Mouse (Mus musculus): Measurements from ENCODE around the gene Pknox2. TPM values are rescaled to one million over a fixed set of nuclear protein-coding genes. Genes with fewer than 3 reads are reported as not detected.

The Pknox2 gene
- polyA plus RNA-seq, 1 experiment from 2014 or later: 14.0 TPM

GRCm38 (mm10) chr9:36941565-36941964 lies 205.6 kb downstream of the Pknox2 start:
- WGBS: 18% methylated on average over 5 of the region's 5 CpGs

DNA sequence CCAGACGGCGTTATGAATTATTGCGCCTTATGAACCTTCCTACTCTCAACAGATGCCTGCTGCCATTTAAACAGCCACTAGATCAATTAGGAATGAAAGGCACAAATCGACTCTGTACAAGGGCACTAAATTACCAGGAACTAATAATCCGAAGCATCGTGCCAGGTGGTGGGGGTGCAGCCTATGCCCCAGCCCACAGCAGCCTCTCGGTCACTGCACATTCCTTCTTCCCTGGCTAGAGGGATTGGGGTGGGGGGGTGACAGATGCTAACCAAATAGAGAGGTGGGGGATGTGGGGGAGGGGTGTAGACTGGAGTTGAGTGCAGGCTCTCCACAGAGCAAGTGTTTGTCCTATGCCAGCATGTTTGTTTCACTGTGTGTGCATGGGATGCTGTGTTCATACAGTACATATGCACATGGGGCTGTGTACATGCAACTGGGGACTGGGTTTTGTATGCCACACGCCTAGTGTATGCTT lies 208.6 kb downstream of the Pknox2 start:
- Histone ChIP-seq H3K4me1 (peaks cover 51% of the 10 kb centered on the region), H3K36me3 (no peaks in the 10 kb centered on the region), H3K4me2 (replicated peaks) (no peak overlapping the region), H3K9ac (no peak overlapping the region), H3K27me3 (no peaks in the 10 kb centered on the region), H3K9me3 (replicated peaks) (no peaks in the 10 kb centered on the region), H3K4me3 (replicated peaks) (no peak overlapping the region), H3K27ac (replicated peaks) (no peak overlapping the region)
- 38% methylated on average over 8 of the region's 8 CpGs for WGBS
- no peak for ATAC-seq (ENCODE audit: insufficient number of reproducible peaks, low FRiP score, low TSS enrichment, low read depth)

More at GRCm38 (mm10) chr9:36941565-36941964, 205.6 kb downstream of the Pknox2 start:
- Histone ChIP-seq H3K4me2 (replicated peaks) (no peak overlapping the region), H3K4me3 (replicated peaks) (no peak overlapping the region), H3K9ac (no peak overlapping the region), H3K27me3 (no peaks in the 10 kb centered on the region), H3K4me1 (peaks cover 38% of the 10 kb centered on the region), H3K27ac (replicated peaks) (peak overlapping the region; percentile 69; the same call in 1 of the 2 replicates), H3K36me3 (no peaks in the 10 kb centered on the region), H3K9me3 (replicated peaks) (no peaks in the 10 kb centered on the region)
- no peak for ATAC-seq (ENCODE audit: insufficient number of reproducible peaks, low FRiP score, low TSS enrichment, low read depth)

DNA sequence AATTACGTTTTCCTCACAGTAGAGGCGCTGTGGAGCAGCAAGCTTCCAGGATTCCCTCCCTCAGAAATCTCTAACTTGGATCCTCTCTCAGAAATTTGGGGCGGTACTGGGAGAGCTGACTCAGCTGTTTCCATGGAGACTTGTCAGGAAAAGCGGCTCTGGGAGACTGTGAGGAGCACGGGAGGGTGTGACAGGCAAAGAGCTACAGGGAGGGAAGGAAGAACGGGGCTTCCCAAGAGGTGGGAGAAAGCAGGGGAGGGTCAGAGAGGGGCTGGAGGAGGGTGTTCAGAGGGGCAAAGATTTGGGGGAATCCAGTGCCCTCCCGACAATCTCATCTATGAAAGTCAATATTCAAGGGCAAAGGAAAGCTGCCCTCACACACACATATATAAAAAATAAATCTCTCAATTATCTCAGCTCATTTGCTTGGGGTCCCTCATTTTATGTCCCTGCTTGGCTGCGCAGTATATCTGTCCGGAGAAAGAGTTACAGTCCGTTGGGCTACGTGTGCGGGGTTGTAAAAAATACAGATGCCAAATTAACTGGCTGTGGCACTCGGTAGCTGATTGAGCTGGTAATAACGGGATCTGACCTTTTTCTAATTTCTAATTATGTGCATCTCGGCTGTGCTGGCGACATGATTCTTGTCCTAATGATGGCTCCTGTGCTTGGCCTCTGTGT lies 213.3 kb downstream of the Pknox2 start:
- Histone ChIP-seq H3K27me3 (no peaks in the 10 kb centered on the region), H3K27ac (replicated peaks) (no peak overlapping the region), H3K4me2 (replicated peaks) (peak overlapping the region; percentile 29), H3K36me3 (no peaks in the 10 kb centered on the region), H3K4me1 (peaks cover 23% of the 10 kb centered on the region), H3K9ac (no peak overlapping the region), H3K9me3 (replicated peaks) (no peaks in the 10 kb centered on the region), H3K4me3 (replicated peaks) (no peak overlapping the region)
- peak; percentile 77 for ATAC-seq (ENCODE audit: insufficient number of reproducible peaks, low FRiP score, low TSS enrichment, low read depth)
- 45% methylated on average over 16 of the region's 16 CpGs for WGBS

DNA sequence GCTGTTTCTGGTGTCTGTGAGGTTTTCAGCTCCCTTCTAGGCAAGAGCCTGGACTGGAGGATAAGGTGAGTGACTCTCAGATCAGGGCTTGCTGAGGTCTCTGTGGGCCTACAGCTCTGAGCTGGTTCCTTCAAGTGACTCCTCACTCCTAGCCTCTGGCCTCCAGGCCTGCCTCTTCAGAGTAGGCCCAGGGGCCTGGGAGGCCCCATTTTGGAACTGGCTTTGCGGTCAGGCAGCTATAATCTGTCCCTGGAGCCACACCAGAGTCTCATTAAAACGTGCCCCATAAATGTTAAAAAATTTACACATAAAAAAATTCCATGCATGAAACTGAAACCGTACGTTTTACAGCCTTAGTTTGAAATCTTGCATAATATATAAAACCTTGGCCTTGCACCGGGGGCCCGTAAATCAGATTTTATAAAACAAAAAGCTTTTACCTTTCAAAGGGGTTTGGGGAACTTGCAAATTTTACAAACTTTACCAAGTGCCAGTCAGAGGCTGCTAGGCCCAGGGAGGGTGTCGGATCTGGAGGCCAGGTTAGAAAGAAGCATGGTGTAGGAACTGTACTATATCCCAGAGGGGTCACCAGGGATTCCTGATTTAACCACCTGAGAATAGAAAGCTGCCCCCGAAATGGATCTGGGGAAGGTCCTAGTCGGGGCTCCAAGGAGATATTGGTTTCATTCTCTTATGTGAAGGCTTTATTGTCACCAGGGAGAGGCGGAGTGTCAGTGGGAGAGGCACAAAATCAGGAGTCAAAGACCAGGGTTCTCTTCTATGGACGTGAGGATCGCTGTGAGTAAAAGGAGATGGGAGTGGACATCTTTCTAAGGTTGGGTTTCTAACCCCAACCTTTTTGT lies 214.0 kb downstream of the Pknox2 start:
- Histone ChIP-seq H3K27ac (replicated peaks) (peak overlapping the region; percentile 58; the same call in 1 of the 2 replicates), H3K9me3 (replicated peaks) (no peaks in the 10 kb centered on the region), H3K4me3 (replicated peaks) (no peak overlapping the region), H3K9ac (no peak overlapping the region), H3K4me1 (peaks cover 17% of the 10 kb centered on the region), H3K27me3 (no peaks in the 10 kb centered on the region), H3K36me3 (no peaks in the 10 kb centered on the region), H3K4me2 (replicated peaks) (no peak overlapping the region)
- 63% methylated on average over 12 of the region's 12 CpGs for WGBS
- no peak for ATAC-seq (ENCODE audit: insufficient number of reproducible peaks, low FRiP score, low TSS enrichment, low read depth)

DNA sequence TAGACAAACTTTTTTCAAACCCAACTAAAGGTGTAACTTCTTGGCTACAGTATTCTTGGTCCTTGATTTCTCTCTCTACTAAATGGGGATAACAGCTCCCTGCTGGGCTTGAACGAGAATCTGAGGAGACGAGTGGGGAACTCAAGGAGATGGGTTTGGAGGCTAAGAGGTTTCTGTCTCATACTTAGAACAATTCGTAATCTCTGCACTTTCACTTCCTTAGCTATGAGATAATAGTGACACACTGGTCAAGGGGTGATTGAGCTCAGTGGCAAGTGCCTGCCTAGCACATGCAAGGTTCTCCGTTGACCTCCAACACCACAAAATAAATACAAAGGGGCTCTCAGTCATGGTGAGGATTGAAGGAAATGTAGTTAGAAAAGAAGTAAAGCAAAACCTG lies 215.6 kb downstream of the Pknox2 start:
- ATAC-seq (ENCODE audit: insufficient number of reproducible peaks, low FRiP score, low TSS enrichment, low read depth): no peak
- H3K27ac ChIP-seq (replicated peaks): no peak overlapping the region
- H3K9me3 ChIP-seq (replicated peaks): no peaks in the 10 kb centered on the region
- peaks cover 17% of the 10 kb centered on the region for H3K4me1 ChIP-seq
- H3K36me3 ChIP-seq: no peaks in the 10 kb centered on the region
- no peak overlapping the region for H3K4me2 ChIP-seq (replicated peaks)
- H3K4me3 ChIP-seq (replicated peaks): no peak overlapping the region
- 83% methylated on average over 4 of the region's 4 CpGs for WGBS
- H3K9ac ChIP-seq: no peak overlapping the region
- no peaks in the 10 kb centered on the region for H3K27me3 ChIP-seq

DNA sequence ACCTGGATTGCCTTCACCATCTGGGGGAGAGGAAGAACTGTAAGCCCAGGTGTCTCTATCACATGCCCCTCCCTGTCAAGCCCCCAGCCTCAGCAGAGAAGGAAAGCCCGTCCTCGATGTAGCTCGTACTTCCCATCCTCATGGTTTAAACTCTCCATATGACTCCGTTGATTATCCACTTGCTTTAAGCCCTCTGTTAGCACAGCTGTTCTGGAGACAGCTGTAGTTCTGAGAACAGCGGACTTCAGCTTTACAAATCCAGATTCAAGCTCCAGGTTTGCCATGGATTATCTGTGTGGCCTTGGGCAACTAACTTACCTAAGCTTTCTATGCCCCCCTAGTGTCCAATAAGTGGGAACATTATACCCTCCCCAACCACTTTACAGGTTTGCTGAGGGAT lies 223.5 kb downstream of the Pknox2 start:
- Histone ChIP-seq H3K9me3 (replicated peaks) (no peaks in the 10 kb centered on the region), H3K36me3 (no peaks in the 10 kb centered on the region), H3K9ac (no peak overlapping the region), H3K4me2 (replicated peaks) (no peak overlapping the region), H3K4me3 (replicated peaks) (no peak overlapping the region), H3K4me1 (peaks cover 10% of the 10 kb centered on the region; the same call in 1 of the 2 replicates), H3K27ac (replicated peaks) (no peak overlapping the region), H3K27me3 (no peaks in the 10 kb centered on the region)
- WGBS: 80% methylated on average over 5 of the region's 5 CpGs
- no peak for ATAC-seq (ENCODE audit: insufficient number of reproducible peaks, low FRiP score, low TSS enrichment, low read depth)

DNA sequence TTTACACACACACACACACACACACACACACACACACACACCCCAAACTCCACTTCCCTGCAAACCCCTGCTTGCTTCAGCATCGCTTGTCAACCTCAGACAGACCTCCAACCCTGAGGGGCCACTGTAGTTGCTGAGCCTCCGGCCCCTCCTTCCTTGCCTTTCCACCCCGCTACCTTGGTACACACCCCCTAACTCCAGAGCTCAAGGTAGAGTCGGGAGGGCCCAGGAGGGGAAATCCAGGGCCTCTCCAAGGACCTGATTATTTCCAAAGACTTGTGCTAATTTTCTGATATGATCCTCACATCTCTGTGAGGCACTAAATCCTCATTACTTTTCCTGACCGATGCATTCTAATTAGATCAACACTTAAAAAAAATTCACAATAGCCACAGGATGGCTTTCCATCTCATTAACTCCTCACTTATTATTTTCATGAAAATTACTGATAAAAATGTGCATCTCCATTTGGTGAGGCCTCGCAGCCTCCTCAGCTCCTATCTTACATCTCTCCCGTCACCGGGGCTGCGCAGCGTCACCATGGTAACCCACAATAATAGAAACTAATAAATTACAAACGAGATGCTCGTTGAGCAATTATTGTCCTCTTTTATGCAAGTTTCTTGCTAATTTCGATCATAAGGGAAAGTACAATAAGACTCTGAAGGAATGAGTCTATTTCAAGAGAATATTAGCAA lies 225.3 kb downstream of the Pknox2 start:
- Histone ChIP-seq H3K9ac (no peak overlapping the region), H3K36me3 (no peaks in the 10 kb centered on the region), H3K27ac (replicated peaks) (no peak overlapping the region), H3K4me3 (replicated peaks) (no peak overlapping the region), H3K4me2 (replicated peaks) (no peak overlapping the region), H3K4me1 (peaks cover 19% of the 10 kb centered on the region), H3K27me3 (no peaks in the 10 kb centered on the region), H3K9me3 (replicated peaks) (no peaks in the 10 kb centered on the region)
- 68% methylated on average over 13 of the region's 13 CpGs for WGBS
- ATAC-seq (ENCODE audit: insufficient number of reproducible peaks, low FRiP score, low TSS enrichment, low read depth): peak; percentile 74; the same call in 1 of the 2 replicates

- no peaks in the 10 kb centered on the region for H3K9me3 ChIP-seq (replicated peaks)
- peaks cover 25% of the 10 kb centered on the region for H3K4me1 ChIP-seq
- H3K4me3 ChIP-seq (replicated peaks): no peak overlapping the region
- 0 out of 2 replicates have a peak overlapping the region, but pooled peaks have one; percentile 25 for H3K27ac ChIP-seq (replicated peaks)
- no peak overlapping the region for H3K9ac ChIP-seq
- H3K27me3 ChIP-seq: no peaks in the 10 kb centered on the region
- ATAC-seq (ENCODE audit: insufficient number of reproducible peaks, low FRiP score, low TSS enrichment, low read depth): peak; percentile 47; the same call in 1 of the 2 replicates
- 22% methylated on average over 4 of the region's 4 CpGs for WGBS
- H3K36me3 ChIP-seq: no peaks in the 10 kb centered on the region
- no peak overlapping the region for H3K4me2 ChIP-seq (replicated peaks)
These were observed 227.7 kb downstream of the Pknox2 start for GRCm38 (mm10) chr9:36919472-36919871.

- ATAC-seq (ENCODE audit: insufficient number of reproducible peaks, low FRiP score, low TSS enrichment, low read depth): no peak
- 50% methylated on average over 3 of the region's 3 CpGs for WGBS
- Histone ChIP-seq H3K4me2 (replicated peaks) (no peak overlapping the region), H3K36me3 (no peaks in the 10 kb centered on the region), H3K4me3 (replicated peaks) (no peak overlapping the region), H3K9ac (no peak overlapping the region; the same call in 1 of the 2 replicates), H3K27me3 (no peaks in the 10 kb centered on the region), H3K27ac (replicated peaks) (no peak overlapping the region), H3K4me1 (peaks cover 25% of the 10 kb centered on the region), H3K9me3 (replicated peaks) (no peaks in the 10 kb centered on the region)
These were observed 228.6 kb downstream of the Pknox2 start for GRCm38 (mm10) chr9:36918582-36918981.

DNA sequence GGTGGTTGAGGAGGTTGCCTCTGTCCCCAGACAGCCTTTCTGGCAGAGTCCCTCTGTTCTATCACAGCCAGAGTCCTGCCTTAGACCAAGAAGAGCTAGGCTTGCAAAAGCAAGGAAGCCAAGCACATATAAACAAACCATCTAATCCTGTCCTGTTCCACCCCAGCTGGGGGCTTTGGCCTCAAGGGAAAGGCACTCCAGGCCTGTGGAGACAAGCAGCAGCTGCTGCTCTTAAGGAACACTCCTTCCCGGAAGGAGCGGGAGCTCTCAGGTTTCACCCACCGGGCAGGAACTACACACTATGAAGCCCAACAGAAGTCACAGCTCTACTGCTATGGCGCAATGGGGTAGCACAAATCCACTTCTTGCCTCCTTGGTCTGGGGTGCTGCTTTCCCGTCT lies 230.3 kb downstream of the Pknox2 start:
- peaks cover 25% of the 10 kb centered on the region for H3K4me1 ChIP-seq
- 0 out of 2 replicates have a peak overlapping the region, but pooled peaks have one; percentile 35 for H3K4me2 ChIP-seq (replicated peaks)
- ATAC-seq (ENCODE audit: insufficient number of reproducible peaks, low FRiP score, low TSS enrichment, low read depth): peak; percentile 77
- H3K9me3 ChIP-seq (replicated peaks): no peaks in the 10 kb centered on the region
- 25% methylated on average over 5 of the region's 5 CpGs for WGBS
- H3K9ac ChIP-seq: no peak overlapping the region
- H3K36me3 ChIP-seq: no peaks in the 10 kb centered on the region
- H3K27me3 ChIP-seq: no peaks in the 10 kb centered on the region
- peak overlapping the region; percentile 69 for H3K27ac ChIP-seq (replicated peaks)
- no peak overlapping the region for H3K4me3 ChIP-seq (replicated peaks)

GRCm38 (mm10) chr9:36916362-36916761 lies 230.8 kb downstream of the Pknox2 start:
- Histone ChIP-seq H3K4me1 (peaks cover 25% of the 10 kb centered on the region), H3K9ac (no peak overlapping the region), H3K4me3 (replicated peaks) (no peak overlapping the region), H3K36me3 (no peaks in the 10 kb centered on the region), H3K9me3 (replicated peaks) (no peaks in the 10 kb centered on the region), H3K4me2 (replicated peaks) (peak overlapping the region; percentile 35; the same call in 1 of the 2 replicates), H3K27me3 (no peaks in the 10 kb centered on the region), H3K27ac (replicated peaks) (peak overlapping the region; percentile 69)
- ATAC-seq (ENCODE audit: insufficient number of reproducible peaks, low FRiP score, low TSS enrichment, low read depth): no peak
- 4% methylated on average over 6 of the region's 6 CpGs for WGBS

Measured in embryonic facial prominence, embryonic 15.5 days (tissue).